Mouse (Mus musculus): ENCODE results near the gene Scnn1a.

Scnn1a gene

GRCm38 (mm10) chr6:125344084-125344483 lies 23.6 kb downstream of the Scnn1a start:
- no peaks in the 10 kb centered on the region; the same call in none of the 2 replicates for H3K27me3 ChIP-seq (ENCODE audit: control insufficient read depth, insufficient read depth, low read length, poor library complexity, severe bottlenecking)
- DNase-seq (ENCODE audit: low read depth, low spot score): no peak
- no peaks in the 10 kb centered on the region for H3K36me3 ChIP-seq (ENCODE audit: control insufficient read depth, insufficient read depth, low read length, poor library complexity, severe bottlenecking)

- DNase-seq (ENCODE audit: low read depth, low spot score): no peak
- Histone ChIP-seq H3K36me3 (ENCODE audit: control insufficient read depth, insufficient read depth, low read length, poor library complexity, severe bottlenecking) (no peaks in the 10 kb centered on the region), H3K27me3 (ENCODE audit: control insufficient read depth, insufficient read depth, low read length, poor library complexity, severe bottlenecking) (no peaks in the 10 kb centered on the region; the same call in none of the 2 replicates)
Observed at GRCm38 (mm10) chr6:125344866-125345265, 24.4 kb downstream of the Scnn1a start.

- DNase-seq (ENCODE audit: low read depth, low spot score): no peak
- no peaks in the 10 kb centered on the region; the same call in none of the 2 replicates for H3K27me3 ChIP-seq (ENCODE audit: control insufficient read depth, insufficient read depth, low read length, poor library complexity, severe bottlenecking)
- H3K36me3 ChIP-seq (ENCODE audit: control insufficient read depth, insufficient read depth, low read length, poor library complexity, severe bottlenecking): no peaks in the 10 kb centered on the region
Observed at GRCm38 (mm10) chr6:125345625-125346024, 25.2 kb downstream of the Scnn1a start.

- DNase-seq (ENCODE audit: low read depth, low spot score): no peak
- Histone ChIP-seq H3K36me3 (ENCODE audit: control insufficient read depth, insufficient read depth, low read length, poor library complexity, severe bottlenecking) (no peaks in the 10 kb centered on the region), H3K27me3 (ENCODE audit: control insufficient read depth, insufficient read depth, low read length, poor library complexity, severe bottlenecking) (no peaks in the 10 kb centered on the region; the same call in none of the 2 replicates)
Observed at GRCm38 (mm10) chr6:125346029-125346428, 25.6 kb downstream of the Scnn1a start.

GRCm38 (mm10) chr6:125348721-125349574 lies 28.5 kb downstream of the Scnn1a start, which contains the start of gene Tnfrsf1a:
Tnfrsf1a (plus strand) TSS chr6:125349362.
- Histone ChIP-seq H3K27me3 (ENCODE audit: control insufficient read depth, insufficient read depth, low read length, poor library complexity, severe bottlenecking) (no peaks in the 10 kb centered on the region; the same call in none of the 2 replicates), H3K36me3 (ENCODE audit: control insufficient read depth, insufficient read depth, low read length, poor library complexity, severe bottlenecking) (no peaks in the 10 kb centered on the region)
- DNase-seq (ENCODE audit: low read depth, low spot score): no peak

GRCm38 (mm10) chr6:125349575-125350230 lies 29.2 kb downstream of the Scnn1a start:
- DNase-seq (ENCODE audit: low read depth, low spot score): peak; percentile 22
- no peaks in the 10 kb centered on the region for H3K36me3 ChIP-seq (ENCODE audit: control insufficient read depth, insufficient read depth, low read length, poor library complexity, severe bottlenecking)

GRCm38 (mm10) chr6:125350231-125350994 lies 30.0 kb downstream of the Scnn1a start:
- no peaks in the 10 kb centered on the region for H3K36me3 ChIP-seq (ENCODE audit: control insufficient read depth, insufficient read depth, low read length, poor library complexity, severe bottlenecking)
- no peak for DNase-seq (ENCODE audit: low read depth, low spot score)
- no peaks in the 10 kb centered on the region; the same call in none of the 2 replicates for H3K27me3 ChIP-seq (ENCODE audit: control insufficient read depth, insufficient read depth, low read length, poor library complexity, severe bottlenecking)

More at GRCm38 (mm10) chr6:125349575-125350230, 29.2 kb downstream of the Scnn1a start:
- no peaks in the 10 kb centered on the region; the same call in none of the 2 replicates for H3K27me3 ChIP-seq (ENCODE audit: control insufficient read depth, insufficient read depth, low read length, poor library complexity, severe bottlenecking)

GRCm38 (mm10) chr6:125350995-125351324 lies 30.5 kb downstream of the Scnn1a start:
- Histone ChIP-seq H3K27me3 (ENCODE audit: control insufficient read depth, insufficient read depth, low read length, poor library complexity, severe bottlenecking) (no peaks in the 10 kb centered on the region; the same call in none of the 2 replicates), H3K36me3 (ENCODE audit: control insufficient read depth, insufficient read depth, low read length, poor library complexity, severe bottlenecking) (no peaks in the 10 kb centered on the region)
- no peak for DNase-seq (ENCODE audit: low read depth, low spot score)

- Histone ChIP-seq H3K27me3 (ENCODE audit: control insufficient read depth, insufficient read depth, low read length, poor library complexity, severe bottlenecking) (no peaks in the 10 kb centered on the region; the same call in none of the 2 replicates), H3K36me3 (ENCODE audit: control insufficient read depth, insufficient read depth, low read length, poor library complexity, severe bottlenecking) (no peaks in the 10 kb centered on the region)
- no peak for DNase-seq (ENCODE audit: low read depth, low spot score)
Observed at GRCm38 (mm10) chr6:125351368-125352045, 31.0 kb downstream of the Scnn1a start.

GRCm38 (mm10) chr6:125352046-125352384 lies 31.6 kb downstream of the Scnn1a start:
- H3K27me3 ChIP-seq (ENCODE audit: control insufficient read depth, insufficient read depth, low read length, poor library complexity, severe bottlenecking): no peaks in the 10 kb centered on the region; the same call in none of the 2 replicates
- no peak for DNase-seq (ENCODE audit: low read depth, low spot score)

GRCm38 (mm10) chr6:125352811-125353210 lies 32.4 kb downstream of the Scnn1a start:
- Histone ChIP-seq H3K36me3 (ENCODE audit: control insufficient read depth, insufficient read depth, low read length, poor library complexity, severe bottlenecking) (no peaks in the 10 kb centered on the region), H3K27me3 (ENCODE audit: control insufficient read depth, insufficient read depth, low read length, poor library complexity, severe bottlenecking) (no peaks in the 10 kb centered on the region; the same call in none of the 2 replicates)
- no peak for DNase-seq (ENCODE audit: low read depth, low spot score)

More at GRCm38 (mm10) chr6:125352046-125352384, 31.6 kb downstream of the Scnn1a start:
- no peaks in the 10 kb centered on the region for H3K36me3 ChIP-seq (ENCODE audit: control insufficient read depth, insufficient read depth, low read length, poor library complexity, severe bottlenecking)

- DNase-seq (ENCODE audit: low read depth, low spot score): no peak
- Histone ChIP-seq H3K27me3 (ENCODE audit: control insufficient read depth, insufficient read depth, low read length, poor library complexity, severe bottlenecking) (no peaks in the 10 kb centered on the region; the same call in none of the 2 replicates), H3K36me3 (ENCODE audit: control insufficient read depth, insufficient read depth, low read length, poor library complexity, severe bottlenecking) (no peaks in the 10 kb centered on the region)
Observed at GRCm38 (mm10) chr6:125353221-125353620, 32.8 kb downstream of the Scnn1a start.

- no peaks in the 10 kb centered on the region; the same call in none of the 2 replicates for H3K27me3 ChIP-seq (ENCODE audit: control insufficient read depth, insufficient read depth, low read length, poor library complexity, severe bottlenecking)
- no peak for DNase-seq (ENCODE audit: low read depth, low spot score)
- no peaks in the 10 kb centered on the region for H3K36me3 ChIP-seq (ENCODE audit: control insufficient read depth, insufficient read depth, low read length, poor library complexity, severe bottlenecking)
Observed at GRCm38 (mm10) chr6:125353655-125354054, 33.2 kb downstream of the Scnn1a start.
